10 mouse cellular contexts compared by ENCODE assay signal in genomic region chrX:140529074-140529561, GRCm38 (mm10).
DNase-seq lines count a peak whose midpoint lies in the region; ATAC-seq lines count a peak whose summit lies in the region.
"Had no signal": no experiment of that assay in that cellular context is flagged by ENCODE, and none has a peak within 500 bp of the region (broad histone marks: within the 10 kb centered on the region; RNA-seq: fewer than 3 reads in every experiment).

No protein-coding gene starts in this region.

- no peak overlapping the region for H3K27ac ChIP-seq in forebrain, embryonic 11.5 days (ENCODE audit: low read depth, low read length)
- H3K27ac ChIP-seq in midbrain, embryonic 15.5 days: no peak overlapping the region
- H3K27ac ChIP-seq: hindbrain, embryonic 14.5 days; liver, embryonic 13.5 days had no signal

- no peak overlapping the region for H3K4me3 ChIP-seq in forebrain, embryonic 11.5 days (ENCODE audit: low read depth, low read length)
- no peak overlapping the region for H3K4me3 ChIP-seq in midbrain, embryonic 15.5 days
- H3K4me3 ChIP-seq: liver, embryonic 13.5 days had no signal

- peak; percentile 68 for DNase-seq in gastrocnemius, postnatal 25 days
- no peak for DNase-seq in gastrocnemius, postnatal 14 days
- peak; percentile 27 for DNase-seq in 3T3-L1 (ENCODE audit: low read depth, low spot score)
- DNase-seq in kidney, adult 18-20 months: peak; percentile 67
- DNase-seq in lung, postnatal 25 days (ENCODE audit: low spot score): peak; percentile 90
- DNase-seq in right cerebral cortex, adult 18-20 months: no peak
- no peak for DNase-seq in forebrain, embryonic 11.5 days (ENCODE audit: low spot score)
- DNase-seq: liver, embryonic 13.5 days had no signal

- H3K9me3 ChIP-seq in forebrain, embryonic 11.5 days (ENCODE audit: control insufficient read depth, low read length): no peaks in the 10 kb centered on the region
- no peaks in the 10 kb centered on the region for H3K9me3 ChIP-seq in midbrain, embryonic 15.5 days
- H3K9me3 ChIP-seq: liver, embryonic 13.5 days had no signal

- H3K4me1 ChIP-seq in forebrain, embryonic 11.5 days (replicated peaks; ENCODE audit: control insufficient read depth, insufficient read depth, low read length): no peaks in the 10 kb centered on the region
- no peaks in the 10 kb centered on the region for H3K4me1 ChIP-seq in midbrain, embryonic 15.5 days

- no peaks in the 10 kb centered on the region for H3K36me3 ChIP-seq in forebrain, embryonic 11.5 days (ENCODE audit: control insufficient read depth, insufficient read depth, low read length)
- H3K36me3 ChIP-seq in midbrain, embryonic 15.5 days (replicated peaks): no peaks in the 10 kb centered on the region
- H3K36me3 ChIP-seq: liver, embryonic 13.5 days had no signal

- no peak overlapping the region for H3K4me2 ChIP-seq in forebrain, embryonic 11.5 days (ENCODE audit: low read depth, low read length, severe bottlenecking)
- H3K4me2 ChIP-seq in midbrain, embryonic 15.5 days: no peak overlapping the region
- H3K4me2 ChIP-seq: hindbrain, embryonic 14.5 days; liver, embryonic 13.5 days had no signal

- no peak overlapping the region for H3K9ac ChIP-seq in forebrain, embryonic 11.5 days (ENCODE audit: low read length)
- H3K9ac ChIP-seq in midbrain, embryonic 15.5 days: no peak overlapping the region
- H3K9ac ChIP-seq: hindbrain, embryonic 14.5 days; liver, embryonic 13.5 days had no signal

- WGBS in forebrain, embryonic 11.5 days: 79% methylated on average over 5 of the region's 5 CpGs
- WGBS in midbrain, embryonic 15.5 days: 81% methylated on average over 5 of the region's 5 CpGs

- ATAC-seq in forebrain, embryonic 11.5 days (replicated peaks; ENCODE audit: low FRiP score): no peak
- ATAC-seq in midbrain, embryonic 15.5 days (replicated peaks): no peak

- intact Hi-C loops in gastrocnemius, postnatal 14 days (cut with DNase I; ENCODE audit: low total_unique reads): no loop called here

- peaks cover 2% of the 10 kb centered on the region; the same call in 1 of the 2 replicates for H3K27me3 ChIP-seq in forebrain, embryonic 11.5 days (ENCODE audit: control insufficient read depth, insufficient read depth, low read length)
- H3K27me3 ChIP-seq in midbrain, embryonic 15.5 days (replicated peaks): peaks cover 13% of the 10 kb centered on the region
- H3K27me3 ChIP-seq: liver, embryonic 13.5 days had no signal

Comparison
In these comparisons a context has a peak if more than half of its experiments do, and no peak if none do; other contexts are left out.
1. DNase-seq: peak in gastrocnemius, postnatal 25 days (single experiment), 3T3-L1 (single experiment), kidney, adult 18-20 months (single experiment) and lung, postnatal 25 days (single experiment); none in gastrocnemius, postnatal 14 days (single experiment), right cerebral cortex, adult 18-20 months (single experiment) and forebrain, embryonic 11.5 days (single experiment).